Mouse (Mus musculus): ENCODE results near the gene Myt1l. TPM values are rescaled to one million over a fixed set of nuclear protein-coding genes. Genes with fewer than 3 reads are reported as not detected.

Gene Myt1l
- polyA plus RNA-seq, 1 experiment, result not detected

GRCm38 (mm10) chr12:29655197-29655632 is 127.0 kb downstream of the Myt1l start:
- 93% methylated on average over 10 of the region's 10 CpGs for WGBS
- H3K4me3 ChIP-seq (ENCODE audit: insufficient read depth, low read depth, low read length), result no peak overlapping the region
- no peaks in the 10 kb centered on the region for H3K36me3 ChIP-seq (ENCODE audit: control insufficient read depth, insufficient read depth, low read length)
- no peaks in the 10 kb centered on the region for H3K27me3 ChIP-seq (replicated peaks; ENCODE audit: control insufficient read depth, insufficient read depth, low read length)
- TF ChIP-seq POLR2A (IDR thresholded peaks at IDR 0.05; ENCODE audit: low read depth, low read length), result no peak
- TF ChIP-seq CTCF (conservative IDR thresholded peaks at IDR 0.05; ENCODE audit: insufficient read depth, insufficient read length, low read depth, low read length), result no peak
- no peak for DNase-seq
- no peak overlapping the region for H3K27ac ChIP-seq (ENCODE audit: insufficient read depth, low read depth, low read length)
- H3K4me1 ChIP-seq (ENCODE audit: control insufficient read depth, insufficient read depth, low read length), result no peaks in the 10 kb centered on the region

GRCm38 (mm10) chr12:29655673-29656072 is 127.5 kb downstream of the Myt1l start:
- no peak overlapping the region for H3K27ac ChIP-seq (ENCODE audit: insufficient read depth, low read depth, low read length)
- WGBS, result 88% methylated on average over 12 of the region's 12 CpGs
- no peak overlapping the region for H3K4me3 ChIP-seq (ENCODE audit: insufficient read depth, low read depth, low read length)
- no peaks in the 10 kb centered on the region for H3K36me3 ChIP-seq (ENCODE audit: control insufficient read depth, insufficient read depth, low read length)
- DNase-seq, result no peak
- no peaks in the 10 kb centered on the region for H3K27me3 ChIP-seq (replicated peaks; ENCODE audit: control insufficient read depth, insufficient read depth, low read length)
- no peaks in the 10 kb centered on the region for H3K4me1 ChIP-seq (ENCODE audit: control insufficient read depth, insufficient read depth, low read length)
- TF ChIP-seq CTCF (conservative IDR thresholded peaks at IDR 0.05; ENCODE audit: insufficient read depth, insufficient read length, low read depth, low read length), result no peak
- no peak for TF ChIP-seq POLR2A (IDR thresholded peaks at IDR 0.05; ENCODE audit: low read depth, low read length)

GRCm38 (mm10) chr12:29657061-29657460 is 128.9 kb downstream of the Myt1l start:
- Histone ChIP-seq H3K27ac (ENCODE audit: insufficient read depth, low read depth, low read length) (no peak overlapping the region), H3K4me1 (ENCODE audit: control insufficient read depth, insufficient read depth, low read length) (no peaks in the 10 kb centered on the region), H3K4me3 (ENCODE audit: insufficient read depth, low read depth, low read length) (no peak overlapping the region), H3K27me3 (replicated peaks; ENCODE audit: control insufficient read depth, insufficient read depth, low read length) (no peaks in the 10 kb centered on the region), H3K36me3 (ENCODE audit: control insufficient read depth, insufficient read depth, low read length) (no peaks in the 10 kb centered on the region)
- DNase-seq, result peak; percentile 29
- 42% methylated on average over 3 of the region's 3 CpGs for WGBS
- TF ChIP-seq POLR2A (IDR thresholded peaks at IDR 0.05; ENCODE audit: low read depth, low read length) (no peak), CTCF (conservative IDR thresholded peaks at IDR 0.05; ENCODE audit: insufficient read depth, insufficient read length, low read depth, low read length) (no peak)

- Histone ChIP-seq H3K27me3 (replicated peaks; ENCODE audit: control insufficient read depth, insufficient read depth, low read length) (no peaks in the 10 kb centered on the region), H3K36me3 (ENCODE audit: control insufficient read depth, insufficient read depth, low read length) (no peaks in the 10 kb centered on the region), H3K27ac (ENCODE audit: insufficient read depth, low read depth, low read length) (no peak overlapping the region), H3K4me1 (ENCODE audit: control insufficient read depth, insufficient read depth, low read length) (no peaks in the 10 kb centered on the region), H3K4me3 (ENCODE audit: insufficient read depth, low read depth, low read length) (no peak overlapping the region)
- DNase-seq, result no peak
- 87% methylated on average over 2 of the region's 2 CpGs for WGBS
- TF ChIP-seq CTCF (conservative IDR thresholded peaks at IDR 0.05; ENCODE audit: insufficient read depth, insufficient read length, low read depth, low read length), result no peak
- TF ChIP-seq POLR2A (IDR thresholded peaks at IDR 0.05; ENCODE audit: low read depth, low read length), result no peak
Measured at GRCm38 (mm10) chr12:29657870-29658269, 129.7 kb downstream of the Myt1l start.

- Histone ChIP-seq H3K27ac (ENCODE audit: insufficient read depth, low read depth, low read length) (no peak overlapping the region), H3K4me3 (ENCODE audit: insufficient read depth, low read depth, low read length) (no peak overlapping the region), H3K4me1 (ENCODE audit: control insufficient read depth, insufficient read depth, low read length) (no peaks in the 10 kb centered on the region), H3K27me3 (replicated peaks; ENCODE audit: control insufficient read depth, insufficient read depth, low read length) (no peaks in the 10 kb centered on the region), H3K36me3 (ENCODE audit: control insufficient read depth, insufficient read depth, low read length) (no peaks in the 10 kb centered on the region)
- TF ChIP-seq POLR2A (IDR thresholded peaks at IDR 0.05; ENCODE audit: low read depth, low read length) (no peak), CTCF (conservative IDR thresholded peaks at IDR 0.05; ENCODE audit: insufficient read depth, insufficient read length, low read depth, low read length) (no peak)
- DNase-seq, result no peak
- WGBS, result 73% methylated on average over 7 of the region's 7 CpGs
Measured at GRCm38 (mm10) chr12:29671984-29672383, 143.8 kb downstream of the Myt1l start.

GRCm38 (mm10) chr12:29675594-29676362 is 147.6 kb downstream of the Myt1l start:
- Histone ChIP-seq H3K27me3 (replicated peaks; ENCODE audit: control insufficient read depth, insufficient read depth, low read length) (no peaks in the 10 kb centered on the region), H3K4me3 (ENCODE audit: insufficient read depth, low read depth, low read length) (no peak overlapping the region), H3K27ac (ENCODE audit: insufficient read depth, low read depth, low read length) (no peak overlapping the region), H3K4me1 (ENCODE audit: control insufficient read depth, insufficient read depth, low read length) (no peaks in the 10 kb centered on the region), H3K36me3 (ENCODE audit: control insufficient read depth, insufficient read depth, low read length) (no peaks in the 10 kb centered on the region)
- DNase-seq, result peak; percentile 32
- WGBS, result 46% methylated on average over 14 of the region's 14 CpGs
- TF ChIP-seq CTCF (conservative IDR thresholded peaks at IDR 0.05; ENCODE audit: insufficient read depth, insufficient read length, low read depth, low read length) (peak; percentile 64), POLR2A (IDR thresholded peaks at IDR 0.05; ENCODE audit: low read depth, low read length) (no peak)

- H3K4me1 ChIP-seq (ENCODE audit: control insufficient read depth, insufficient read depth, low read length), result no peaks in the 10 kb centered on the region
- DNase-seq, result no peak
- H3K36me3 ChIP-seq (ENCODE audit: control insufficient read depth, insufficient read depth, low read length), result no peaks in the 10 kb centered on the region
- 77% methylated on average over 8 of the region's 8 CpGs for WGBS
- TF ChIP-seq CTCF (conservative IDR thresholded peaks at IDR 0.05; ENCODE audit: insufficient read depth, insufficient read length, low read depth, low read length), result no peak
- no peak for TF ChIP-seq POLR2A (IDR thresholded peaks at IDR 0.05; ENCODE audit: low read depth, low read length)
- no peak overlapping the region for H3K4me3 ChIP-seq (ENCODE audit: insufficient read depth, low read depth, low read length)
- no peaks in the 10 kb centered on the region for H3K27me3 ChIP-seq (replicated peaks; ENCODE audit: control insufficient read depth, insufficient read depth, low read length)
- no peak overlapping the region for H3K27ac ChIP-seq (ENCODE audit: insufficient read depth, low read depth, low read length)
Measured at GRCm38 (mm10) chr12:29682384-29682783, 154.2 kb downstream of the Myt1l start.

Measured in kidney, adult 2 months (tissue).